Mouse (Mus musculus): ENCODE results near the gene Zc3hav1.

DNA sequence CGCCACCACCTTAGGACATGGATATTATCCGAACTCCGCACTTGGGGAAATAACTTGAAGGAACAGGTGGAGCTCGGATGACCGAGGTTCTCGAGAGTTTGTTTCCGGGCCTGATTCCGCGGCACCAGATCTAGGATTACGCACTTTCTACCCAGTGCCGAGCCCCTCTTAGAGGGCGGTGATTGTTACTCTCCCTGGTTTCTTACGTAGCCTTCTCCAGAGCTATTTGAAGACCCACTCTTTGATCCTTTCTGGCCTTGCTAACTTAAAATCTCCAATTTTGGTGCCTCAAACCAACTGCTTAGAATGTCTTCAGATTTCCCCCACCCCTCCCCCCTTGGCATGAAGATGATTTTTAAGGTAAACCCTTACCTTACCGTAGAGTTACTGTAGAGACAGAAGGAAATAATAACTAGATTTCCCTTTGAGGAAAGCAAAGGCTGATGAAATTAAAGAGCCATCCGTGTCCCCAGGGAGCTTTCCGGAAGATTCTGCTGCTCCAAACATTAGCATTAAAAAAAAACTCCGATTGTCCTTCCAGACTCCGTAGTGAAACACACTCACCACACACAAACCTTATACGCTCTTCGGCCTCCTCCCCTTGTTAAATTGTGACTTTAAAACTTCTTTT is 435 bp upstream of the Zc3hav1 start:
- TF ChIP-seq EP300 (IDR thresholded peaks at IDR 0.05; ENCODE audit: insufficient read depth, low read depth, low read length) (no peak), CTCF (IDR thresholded peaks at IDR 0.05; ENCODE audit: low read depth, low read length) (no peak), POLR2A (IDR thresholded peaks at IDR 0.05; ENCODE audit: insufficient read depth, low read length) (no peak)
